Mouse (Mus musculus) C2C12 (cell line): ENCODE data around the gene Ehd1. TPM values are rescaled to one million over a fixed set of nuclear protein-coding genes. Genes with fewer than 3 reads are reported as not detected.
A peak's percentile ranks its signal among the peaks of the same experiment; 100 is the strongest.

ENCODE experiments used
- H3K27me3 ChIP-seq: one replicate; pipeline ENCODE4 v1.6.1; 2011; ENCODE audit not compliant: control insufficient read depth, insufficient read depth, insufficient read length
- H3K36me3 ChIP-seq: one replicate; pipeline ENCODE4 v1.6.1; 2011; ENCODE audit not compliant: control insufficient read depth, insufficient read depth
- H3K4me3 ChIP-seq: one replicate; pipeline ENCODE4 v1.5.1; 2011; ENCODE audit warnings: mild to moderate bottlenecking, control low read depth; ENCODE audit not compliant: poor library complexity, insufficient read depth, severe bottlenecking
- H3K79me2 ChIP-seq: one replicate; pipeline ENCODE4 v1.6.1; 2011; ENCODE audit not compliant: control insufficient read depth, insufficient read depth
- H3K79me3 ChIP-seq: one replicate; pipeline ENCODE4 v1.6.1; 2011; ENCODE audit warnings: low read depth, control low read depth
- H3ac ChIP-seq: one replicate; pipeline ENCODE3; 2011; ENCODE audit warnings: low read depth; ENCODE audit not compliant: control insufficient read depth, insufficient read length
- CEBPB ChIP-seq: IDR thresholded peaks from one replicate; pipeline ENCODE4 v1.6.1; 2011; ENCODE audit warnings: low read depth, mild to moderate bottlenecking, control low read depth, moderate library complexity
- CTCF ChIP-seq: IDR thresholded peaks from one replicate; pipeline ENCODE4 v1.5.1; 2011; ENCODE audit not compliant: control insufficient read depth, insufficient read depth, insufficient read length
- FOSL1 ChIP-seq: IDR thresholded peaks from one replicate; pipeline ENCODE4 v1.8.0; 2011; ENCODE audit warnings: mild to moderate bottlenecking, low read length; ENCODE audit not compliant: poor library complexity, insufficient read depth, severe bottlenecking
- MAX ChIP-seq: IDR thresholded peaks from one replicate; pipeline ENCODE4 v1.6.1; 2011; ENCODE audit warnings: mild to moderate bottlenecking, control low read depth
- MYOD1 ChIP-seq: IDR thresholded peaks from one replicate; pipeline ENCODE4 v1.6.1; 2011; ENCODE audit warnings: low read depth; ENCODE audit not compliant: control insufficient read depth, insufficient read length
- MYOG ChIP-seq: IDR thresholded peaks from one replicate; pipeline ENCODE4 v1.6.1; 2011; ENCODE audit not compliant: control insufficient read depth, insufficient read length; ENCODE audit errors: extremely low read depth
- USF1 ChIP-seq: IDR thresholded peaks from one replicate; pipeline ENCODE4 v1.6.1; 2011; ENCODE audit warnings: low read depth, mild to moderate bottlenecking, control low read depth, moderate library complexity
- polyA plus RNA-seq: library from polyadenylated mRNA; unstranded; fragments of >200 nt; fragmentation: generic; extraction: Trizol; gene quantifications from one replicate; pipeline ENCODE4 v1.2.1, GENCODE M21; 2012; ENCODE audit warnings: missing spikeins

Gene Ehd1
- polyA plus RNA-seq, 1 experiment, result 219 TPM

GRCm38 (mm10) chr19:6304787-6305516 is 28.4 kb downstream of the Ehd1 start:
- Histone ChIP-seq H3K79me2 (no peaks in the 10 kb centered on the region), H3K36me3 (peaks cover 5% of the 10 kb centered on the region), H3K4me3 (no peak overlapping the region), H3K27me3 (no peaks in the 10 kb centered on the region), H3ac (no peak overlapping the region), H3K79me3 (no peaks in the 10 kb centered on the region)
- TF ChIP-seq CTCF (peak; percentile 87), FOSL1 (no peak)

- no peaks in the 10 kb centered on the region for H3K27me3 ChIP-seq
- TF ChIP-seq FOSL1, result no peak
- TF ChIP-seq USF1, result no peak
- TF ChIP-seq MYOD1, result no peak
- no peak for TF ChIP-seq MAX
- TF ChIP-seq CEBPB, result no peak
- no peak for TF ChIP-seq CTCF
- TF ChIP-seq MYOG, result no peak
- H3K36me3 ChIP-seq, result no peaks in the 10 kb centered on the region
- no peaks in the 10 kb centered on the region for H3K79me3 ChIP-seq
- no peak overlapping the region for H3ac ChIP-seq
- H3K79me2 ChIP-seq, result no peaks in the 10 kb centered on the region
- no peak overlapping the region for H3K4me3 ChIP-seq
These were observed 29.1 kb downstream of the Ehd1 start for GRCm38 (mm10) chr19:6305517-6306115.

GRCm38 (mm10) chr19:6306137-6306551 is 29.6 kb downstream of the Ehd1 start, which contains the start of gene Cdc42bpg:
TSS of gene Cdc42bpg (plus strand) at chr19:6306456.
- TF ChIP-seq MAX (no peak), CTCF (no peak), FOSL1 (no peak), USF1 (no peak), MYOG (no peak), MYOD1 (no peak), CEBPB (no peak)
- Histone ChIP-seq H3K79me2 (no peaks in the 10 kb centered on the region), H3K27me3 (no peaks in the 10 kb centered on the region), H3ac (peak within 1 kb of the TSS; percentile 67), H3K4me3 (peak within 1 kb of the TSS; percentile 18), H3K36me3 (no peaks in the 10 kb centered on the region), H3K79me3 (no peaks in the 10 kb centered on the region)

- Histone ChIP-seq H3K79me2 (no peaks in the 10 kb centered on the region), H3K79me3 (no peaks in the 10 kb centered on the region), H3ac (peak overlapping the region; percentile 67), H3K36me3 (no peaks in the 10 kb centered on the region), H3K27me3 (no peaks in the 10 kb centered on the region), H3K4me3 (peak overlapping the region; percentile 18)
- TF ChIP-seq CEBPB (no peak), MYOG (no peak), CTCF (peak; percentile 98), MYOD1 (no peak)
These were observed 30.1 kb downstream of the Ehd1 start for GRCm38 (mm10) chr19:6306586-6306985.

- Histone ChIP-seq H3K4me3 (no peak overlapping the region), H3K27me3 (no peaks in the 10 kb centered on the region), H3K79me3 (no peaks in the 10 kb centered on the region), H3ac (no peak overlapping the region), H3K36me3 (no peaks in the 10 kb centered on the region), H3K79me2 (no peaks in the 10 kb centered on the region)
- TF ChIP-seq FOSL1 (no peak), CEBPB (no peak), MYOG (no peak), MYOD1 (no peak), MAX (no peak), CTCF (no peak), USF1 (no peak)
These were observed 31.4 kb downstream of the Ehd1 start for GRCm38 (mm10) chr19:6307733-6308531.
